Mouse (Mus musculus) spleen, adult 2 months (tissue): Measurements from ENCODE around the gene Ms4a2. TPM values are rescaled to one million over a fixed set of nuclear protein-coding genes. Genes with fewer than 3 reads are reported as not detected.

Experiments
- DNase-seq, 2 experiments: peaks; one replicate each; pipeline versions ENCODE4 v3.0.0 to v3.0.0-alpha.2; 2012 to 2021; ENCODE audit warnings: low spot score in 2 of 2, low read depth in 1 of 2
- H3K27ac ChIP-seq: fragments of 200-500 bp; 2 replicates; pipeline ENCODE4 v1.5.1; 2012; ENCODE audit warnings: low read length, inconsistent platforms; ENCODE audit not compliant: insufficient read depth
- H3K27me3 ChIP-seq: fragments of 200-500 bp; 2 replicates; pipeline ENCODE4 v1.6.1; 2012; ENCODE audit warnings: mild to moderate bottlenecking, moderate library complexity, low read length, inconsistent platforms; ENCODE audit not compliant: control insufficient read depth, insufficient read depth
- H3K36me3 ChIP-seq: fragments of 200-500 bp; 2 replicates; pipeline ENCODE4 v1.6.1; 2012; ENCODE audit warnings: mild to moderate bottlenecking, low read length, inconsistent platforms; ENCODE audit not compliant: control insufficient read depth, insufficient read depth
- H3K4me1 ChIP-seq: fragments of 200-500 bp; 2 replicates; pipeline ENCODE4 v1.6.1; 2011; ENCODE audit warnings: inconsistent platforms; ENCODE audit not compliant: control insufficient read depth, insufficient read depth, insufficient read length
- H3K4me3 ChIP-seq: fragments of 200-500 bp; 2 replicates; pipeline ENCODE4 v1.5.1; 2011; ENCODE audit warnings: mild to moderate bottlenecking, inconsistent platforms; ENCODE audit not compliant: insufficient read depth, insufficient read length; ENCODE audit errors: extremely low read depth
- CTCF ChIP-seq: fragments of 200-500 bp; IDR thresholded peaks from 2 replicates; pipeline ENCODE4 v1.5.1; 2011; ENCODE audit warnings: mild to moderate bottlenecking, inconsistent platforms; ENCODE audit not compliant: insufficient read depth, insufficient read length, insufficient replicate concordance; ENCODE audit errors: extremely low read depth
- POLR2A ChIP-seq: fragments of 200-500 bp; IDR thresholded peaks from 2 replicates; pipeline ENCODE4 v1.6.1; 2011; ENCODE audit warnings: low read depth, low read length, inconsistent platforms
- WGBS: fragments of 180-500 bp; shearing (Covaris S2); methylation state at CpG from one replicate; pipeline ENCODE4 v1.1.7; 2018; 5-methylcytosine and 5-hydroxymethylcytosine counted together
- polyA plus RNA-seq: library from polyadenylated mRNA; depleted of rRNA; stranded (reverse); fragments of >200 nt; gene quantifications from 2 replicates; pipeline ENCODE4 v1.2.3, GENCODE M21; 2012; rRNA removed

Gene Ms4a2
- polyA plus RNA-seq, 1 experiment, result 0.14 TPM

GRCm38 (mm10) chr19:11602026-11602425 is 21.5 kb downstream of the Ms4a2 start:
- H3K4me3 ChIP-seq, result no peak overlapping the region
- H3K4me1 ChIP-seq, result peaks cover 3% of the 10 kb centered on the region; the same call in 1 of the 2 replicates
- WGBS, result 94% methylated on average over 2 of the region's 2 CpGs
- no peaks in the 10 kb centered on the region for H3K27me3 ChIP-seq
- peak; percentile 43 to 67 for DNase-seq
- TF ChIP-seq CTCF (peak; percentile 76; the same call in 1 of the 2 replicates), POLR2A (no peak)
- no peak overlapping the region for H3K27ac ChIP-seq
- no peaks in the 10 kb centered on the region for H3K36me3 ChIP-seq

- peaks cover 3% of the 10 kb centered on the region; the same call in 1 of the 2 replicates for H3K4me1 ChIP-seq
- no peak for TF ChIP-seq POLR2A
- no peak for TF ChIP-seq CTCF
- H3K4me3 ChIP-seq, result no peak overlapping the region
- no peaks in the 10 kb centered on the region for H3K36me3 ChIP-seq
- H3K27ac ChIP-seq, result no peak overlapping the region
- WGBS, result 80% methylated on average over 3 of the region's 3 CpGs
- H3K27me3 ChIP-seq, result no peaks in the 10 kb centered on the region
- DNase-seq, result no peak
Measured at GRCm38 (mm10) chr19:11601349-11601748, 22.2 kb downstream of the Ms4a2 start.

GRCm38 (mm10) chr19:11589891-11590449 is 33.5 kb downstream of the Ms4a2 start:
- no peak for DNase-seq
- H3K27ac ChIP-seq, result no peak overlapping the region
- TF ChIP-seq POLR2A (no peak), CTCF (no peak)
- 63% methylated on average over 2 of the region's 2 CpGs for WGBS
- H3K4me3 ChIP-seq, result no peak overlapping the region
- H3K27me3 ChIP-seq, result no peaks in the 10 kb centered on the region
- H3K4me1 ChIP-seq, result peaks cover 3% of the 10 kb centered on the region
- H3K36me3 ChIP-seq, result no peaks in the 10 kb centered on the region

GRCm38 (mm10) chr19:11589205-11589604 is 34.3 kb downstream of the Ms4a2 start:
- no peak overlapping the region for H3K4me3 ChIP-seq
- H3K27me3 ChIP-seq, result no peaks in the 10 kb centered on the region
- WGBS, result 24% methylated on average over 4 of the region's 4 CpGs
- no peak overlapping the region for H3K27ac ChIP-seq
- no peak for TF ChIP-seq POLR2A
- H3K4me1 ChIP-seq, result peaks cover 3% of the 10 kb centered on the region
- no peaks in the 10 kb centered on the region for H3K36me3 ChIP-seq
- DNase-seq, result peak; percentile 26 to 53

GRCm38 (mm10) chr19:11574965-11575364 is 48.6 kb downstream of the Ms4a2 start:
- Histone ChIP-seq H3K27me3 (no peaks in the 10 kb centered on the region), H3K4me3 (no peak overlapping the region), H3K36me3 (no peaks in the 10 kb centered on the region), H3K27ac (no peak overlapping the region), H3K4me1 (no peaks in the 10 kb centered on the region)
- DNase-seq, result no peak
- TF ChIP-seq CTCF, result no peak
- no peak for TF ChIP-seq POLR2A
- 95% methylated on average over 8 of the region's 8 CpGs for WGBS

Other genes starting within 250 kb of the Ms4a2 start
- 0.45 and 0.83 TPM in 2 replicates for gene Ms4a4a, start 248.2 kb downstream of the Ms4a2 start, polyA plus RNA-seq
- 8.5 and 9.4 TPM in 2 replicates for gene Ms4a4c, start 218.9 kb downstream of the Ms4a2 start, polyA plus RNA-seq
- gene Ms4a4b, start 180.2 kb downstream of the Ms4a2 start, polyA plus RNA-seq, result 44.9 and 62.0 TPM in 2 replicates
- 8.9 and 12.2 TPM in 2 replicates for gene Ms4a6c, start 154.4 kb downstream of the Ms4a2 start, polyA plus RNA-seq
- 35.9 and 38.1 TPM in 2 replicates for gene Gm8369, start 137.8 kb downstream of the Ms4a2 start, polyA plus RNA-seq
- 27.9 and 34.8 TPM in 2 replicates for gene Ms4a6b, start 107.2 kb downstream of the Ms4a2 start, polyA plus RNA-seq
- gene Ms4a4d, start 86.9 kb downstream of the Ms4a2 start, polyA plus RNA-seq, result 8.6 and 10.2 TPM in 2 replicates
- gene Ms4a6d, start 18.9 kb downstream of the Ms4a2 start, polyA plus RNA-seq, result 2.1 and 3.9 TPM in 2 replicates
- gene Ms4a3, start 17.1 kb upstream of the Ms4a2 start, polyA plus RNA-seq, result 1.2 and 1.7 TPM in 2 replicates
- gene Oosp2, start 36.8 kb upstream of the Ms4a2 start, polyA plus RNA-seq, result not detected in 2 replicates
- 2.2 and 2.5 TPM in 2 replicates for gene Oosp1, start 67.4 kb upstream of the Ms4a2 start, polyA plus RNA-seq
- gene Oosp3, start 73.3 kb upstream of the Ms4a2 start, polyA plus RNA-seq, result not detected in 2 replicates
- gene Gif, start 123.8 kb upstream of the Ms4a2 start, polyA plus RNA-seq, result not detected in 2 replicates
- 4.1 and 5.4 TPM in 2 replicates for gene Mrpl16, start 146.7 kb upstream of the Ms4a2 start, polyA plus RNA-seq
- gene Stx3, start 195.7 kb upstream of the Ms4a2 start, polyA plus RNA-seq, result 1.9 and 2.0 TPM in 2 replicates
- not detected in 2 replicates for gene Olfr1417, start 215.5 kb upstream of the Ms4a2 start, polyA plus RNA-seq
- gene Olfr1418, start 237.3 kb upstream of the Ms4a2 start, polyA plus RNA-seq, result not detected in 2 replicates